Mouse (Mus musculus): ENCODE results near the gene Ltbp1.

- TF ChIP-seq POLR2A (IDR thresholded peaks at IDR 0.05; ENCODE audit: low read depth, low read length) (no peak), CTCF (IDR thresholded peaks at IDR 0.05; ENCODE audit: extremely low read depth, insufficient read depth, insufficient read length, insufficient replicate concordance) (no peak)
Observed at GRCm38 (mm10) chr17:74979767-74980166, 25.6 kb upstream of the Ltbp1 start.

Measured in spleen, adult 2 months (tissue).